Mouse (Mus musculus): ENCODE measurements at regions not wholly inside any gene's neighbourhood (a gene's known extent, or its start where the extent isn't known, plus 50 kb on each side); places are given as distances from the start of the nearest gene placed in this dataset.

DNA sequence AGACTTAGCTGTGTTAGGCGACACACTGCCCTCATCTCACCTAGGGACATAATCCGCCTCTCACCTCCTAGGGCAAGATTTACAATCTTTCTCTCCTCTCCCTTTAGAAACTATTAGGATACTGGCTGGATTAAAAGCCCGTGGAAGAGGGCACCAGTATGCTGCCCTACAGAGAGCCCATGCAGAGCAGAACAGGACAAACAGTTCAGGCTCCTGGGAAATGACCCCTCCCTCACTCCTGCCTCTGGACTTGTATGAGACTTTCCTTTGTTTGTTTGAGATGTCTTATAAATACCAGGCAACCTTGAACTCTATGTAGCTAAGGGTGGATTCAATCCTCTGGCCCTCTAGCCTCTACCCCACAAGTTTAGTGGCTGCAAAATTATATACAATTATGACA lies 81.8 kb upstream of the Barx2 start:
- Histone ChIP-seq H3K9me3 (ENCODE audit: control insufficient read depth) (no peaks in the 10 kb centered on the region), H3K27me3 (replicated peaks; ENCODE audit: control insufficient read depth, insufficient read depth, low read length) (no peaks in the 10 kb centered on the region), H3K4me3 (ENCODE audit: low read depth, low read length) (no peak overlapping the region), H3K4me2 (replicated peaks; ENCODE audit: low read depth) (no peak overlapping the region), H3K27ac (ENCODE audit: low read depth, low read length) (no peak overlapping the region), H3K9ac (ENCODE audit: low read depth, low read length) (no peak overlapping the region), H3K4me1 (replicated peaks; ENCODE audit: control insufficient read depth, insufficient read depth, low read length) (peaks cover 11% of the 10 kb centered on the region; the same call in 1 of the 2 replicates), H3K36me3 (ENCODE audit: control insufficient read depth, insufficient read depth) (no peaks in the 10 kb centered on the region)
- TF ChIP-seq CTCF (IDR thresholded peaks at IDR 0.05; ENCODE audit: low read depth): no peak
- WGBS: 77% methylated on average over 3 of the region's 3 CpGs
- ATAC-seq: no peak

DNA sequence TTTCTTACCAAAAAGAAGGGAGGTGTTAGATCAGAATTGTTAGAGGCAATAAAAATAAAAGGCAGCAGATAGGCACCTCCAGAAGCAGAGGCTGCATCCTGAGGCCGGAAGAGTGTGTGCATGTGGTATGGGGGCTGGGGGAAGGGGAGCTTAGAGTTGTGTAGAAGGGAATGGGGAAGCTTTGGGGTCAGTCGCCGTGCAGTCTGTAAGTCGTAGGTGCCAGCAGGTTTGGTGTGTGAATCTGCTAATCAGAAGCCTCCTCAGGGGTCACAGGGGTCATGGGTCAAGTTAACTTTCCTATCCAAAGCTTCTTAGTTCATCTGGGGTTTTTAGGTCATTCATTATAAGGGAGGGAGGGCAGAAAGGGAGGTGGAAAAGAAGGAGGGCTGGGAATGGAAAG lies 82.4 kb upstream of the Barx2 start:
- ATAC-seq: no peak
- Histone ChIP-seq H3K36me3 (ENCODE audit: control insufficient read depth, insufficient read depth) (no peaks in the 10 kb centered on the region), H3K4me2 (replicated peaks; ENCODE audit: low read depth) (no peak overlapping the region), H3K4me3 (ENCODE audit: low read depth, low read length) (no peak overlapping the region), H3K9ac (ENCODE audit: low read depth, low read length) (no peak overlapping the region), H3K9me3 (ENCODE audit: control insufficient read depth) (no peaks in the 10 kb centered on the region), H3K27me3 (replicated peaks; ENCODE audit: control insufficient read depth, insufficient read depth, low read length) (no peaks in the 10 kb centered on the region), H3K4me1 (replicated peaks; ENCODE audit: control insufficient read depth, insufficient read depth, low read length) (peaks cover 11% of the 10 kb centered on the region; the same call in 1 of the 2 replicates), H3K27ac (ENCODE audit: low read depth, low read length) (no peak overlapping the region)
- WGBS: 37% methylated on average over 4 of the region's 4 CpGs
- no peak for TF ChIP-seq CTCF (IDR thresholded peaks at IDR 0.05; ENCODE audit: low read depth)

DNA sequence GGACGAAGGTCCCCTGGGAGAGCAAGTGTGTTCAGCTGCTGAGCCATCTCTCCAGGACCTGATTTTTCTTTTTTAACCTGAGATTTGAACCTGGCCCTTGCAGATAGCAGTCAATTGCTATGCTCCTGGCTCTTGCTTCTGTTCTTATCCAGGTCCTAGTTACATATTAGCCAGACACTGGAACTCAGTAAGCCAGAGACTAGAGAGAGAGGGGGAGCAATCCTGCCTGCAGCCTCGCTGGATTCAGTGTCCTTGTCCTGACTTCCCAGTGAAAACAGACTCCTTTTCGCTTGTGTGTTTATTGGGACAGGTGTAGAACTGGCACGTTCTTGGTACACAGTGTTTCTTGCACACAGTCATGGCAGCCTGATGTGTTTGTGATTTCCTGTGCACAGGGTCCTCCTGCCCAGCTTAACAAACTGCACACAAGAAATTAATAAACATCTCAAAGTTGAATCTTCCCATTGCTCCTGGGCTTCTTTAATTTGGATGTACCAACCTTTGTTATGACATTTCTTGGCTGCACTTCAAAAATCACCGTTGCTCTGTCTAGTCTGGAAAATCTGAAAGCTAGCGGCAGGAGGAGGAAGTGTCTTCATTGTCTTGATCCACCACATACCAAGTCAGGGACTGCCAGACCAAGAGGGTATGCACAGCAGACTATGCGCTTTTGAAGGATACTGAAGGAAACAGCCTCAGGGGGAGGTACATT lies 83.4 kb upstream of the Barx2 start:
- H3K27me3 ChIP-seq (replicated peaks; ENCODE audit: control insufficient read depth, insufficient read depth, low read length): no peaks in the 10 kb centered on the region
- WGBS: 19% methylated on average over 7 of the region's 7 CpGs
- H3K4me2 ChIP-seq (replicated peaks; ENCODE audit: low read depth): peak overlapping the region; percentile 22
- ATAC-seq: peak; percentile 36; the same call in 1 of the 2 replicates
- H3K27ac ChIP-seq (ENCODE audit: low read depth, low read length): no peak overlapping the region; the same call in 1 of the 2 replicates
- H3K4me1 ChIP-seq (replicated peaks; ENCODE audit: control insufficient read depth, insufficient read depth, low read length): peaks cover 13% of the 10 kb centered on the region; the same call in 1 of the 2 replicates
- H3K36me3 ChIP-seq (ENCODE audit: control insufficient read depth, insufficient read depth): no peaks in the 10 kb centered on the region
- no peak overlapping the region for H3K9ac ChIP-seq (ENCODE audit: low read depth, low read length)
- H3K4me3 ChIP-seq (ENCODE audit: low read depth, low read length): no peak overlapping the region
- TF ChIP-seq CTCF (IDR thresholded peaks at IDR 0.05; ENCODE audit: low read depth): peak; percentile 40; the same call in 1 of the 2 replicates
- H3K9me3 ChIP-seq (ENCODE audit: control insufficient read depth): no peaks in the 10 kb centered on the region

DNA sequence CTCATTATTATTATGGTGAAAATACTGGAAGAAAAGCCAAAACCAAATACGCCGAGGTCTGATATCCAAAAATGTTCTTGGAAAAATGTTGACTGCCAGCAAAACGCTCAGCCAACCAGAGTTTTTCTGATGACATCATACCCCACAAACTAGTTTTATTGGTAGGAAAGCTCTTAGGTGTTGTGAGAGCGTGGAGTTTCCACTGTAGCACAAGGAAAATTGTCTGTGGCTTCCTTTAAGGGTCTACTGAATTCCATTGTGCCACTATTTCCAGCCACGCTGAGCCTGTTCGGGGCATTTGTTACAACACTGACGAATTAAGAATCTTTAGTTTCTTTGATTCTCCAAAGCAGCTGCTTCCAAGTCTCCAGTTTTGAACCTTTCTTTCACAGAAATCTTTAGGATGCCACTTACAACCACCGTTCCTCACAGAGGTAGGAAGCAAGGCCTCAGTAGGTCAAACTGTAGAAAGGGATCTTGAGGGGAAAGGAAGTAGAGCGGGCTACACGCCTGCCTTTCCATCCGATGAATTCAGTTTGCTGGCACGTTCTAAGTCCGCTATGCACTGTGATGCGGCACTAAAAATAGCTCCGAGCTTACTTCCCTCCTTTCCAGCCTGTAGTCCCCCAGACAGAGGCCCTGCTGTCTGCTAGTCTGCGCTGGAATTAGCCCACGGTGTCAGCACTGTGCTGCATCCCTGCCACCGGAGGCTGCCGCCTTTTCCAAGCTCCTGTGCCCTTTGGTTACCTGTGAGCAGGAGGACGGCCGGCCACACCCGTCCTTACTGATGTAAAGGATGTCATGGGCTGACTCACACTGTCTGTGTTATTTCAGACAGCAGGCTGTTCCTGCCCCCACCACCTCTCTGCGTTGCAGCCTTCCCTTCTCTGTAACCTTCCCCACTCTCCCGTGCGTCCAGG lies 84.2 kb upstream of the Barx2 start:
- ATAC-seq: peak; percentile 39
- no peak overlapping the region for H3K4me3 ChIP-seq (ENCODE audit: low read depth, low read length)
- no peaks in the 10 kb centered on the region for H3K27me3 ChIP-seq (replicated peaks; ENCODE audit: control insufficient read depth, insufficient read depth, low read length)
- no peaks in the 10 kb centered on the region for H3K36me3 ChIP-seq (ENCODE audit: control insufficient read depth, insufficient read depth)
- WGBS: 26% methylated on average over 25 of the region's 25 CpGs
- peak overlapping the region; percentile 17; the same call in 1 of the 2 replicates for H3K27ac ChIP-seq (ENCODE audit: low read depth, low read length)
- H3K4me1 ChIP-seq (replicated peaks; ENCODE audit: control insufficient read depth, insufficient read depth, low read length): peaks cover 14% of the 10 kb centered on the region; the same call in 1 of the 2 replicates
- TF ChIP-seq CTCF (IDR thresholded peaks at IDR 0.05; ENCODE audit: low read depth): no peak
- H3K4me2 ChIP-seq (replicated peaks; ENCODE audit: low read depth): peak overlapping the region; percentile 51
- H3K9me3 ChIP-seq (ENCODE audit: control insufficient read depth): no peaks in the 10 kb centered on the region
- H3K9ac ChIP-seq (ENCODE audit: low read depth, low read length): no peak overlapping the region

DNA sequence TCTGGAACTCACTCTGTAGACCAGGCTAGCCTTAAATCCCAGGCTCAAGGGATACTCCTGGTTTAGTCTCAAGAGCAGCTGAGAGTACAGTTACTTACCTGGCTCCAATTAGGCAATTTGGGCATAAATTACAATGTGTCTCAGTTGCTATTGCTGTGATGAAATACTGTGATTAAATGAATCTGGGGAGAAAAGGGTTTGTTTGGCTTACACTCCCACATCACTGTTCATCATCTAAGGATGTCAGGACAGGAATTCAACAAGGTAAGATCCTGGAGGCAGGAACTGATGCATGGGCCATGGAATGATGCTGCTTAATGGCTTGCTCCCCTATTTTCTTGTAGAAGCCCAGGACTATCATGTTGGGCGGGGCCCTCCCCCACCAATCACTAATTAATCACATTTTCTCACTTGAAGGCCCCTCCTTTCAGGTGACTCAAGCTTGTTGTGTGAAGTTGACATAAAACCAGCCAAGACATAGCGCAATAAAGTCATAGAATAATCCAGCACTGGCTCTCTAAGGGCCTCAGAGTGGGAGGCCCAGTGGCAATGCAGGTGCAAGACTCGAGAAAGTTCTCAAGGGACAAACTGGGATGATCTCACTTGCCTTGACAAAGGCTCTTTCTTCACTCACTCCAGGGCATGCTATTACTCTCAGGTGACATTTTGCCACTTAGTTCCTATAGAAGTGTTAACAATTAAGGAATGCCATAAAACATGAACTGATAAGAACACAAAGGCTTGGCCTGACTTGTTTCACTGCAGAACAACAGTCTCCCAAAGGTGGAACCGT lies 85.4 kb upstream of the Barx2 start:
- Histone ChIP-seq H3K9ac (ENCODE audit: low read depth, low read length) (no peak overlapping the region), H3K27ac (ENCODE audit: low read depth, low read length) (peak overlapping the region; percentile 0; the same call in 1 of the 2 replicates), H3K27me3 (replicated peaks; ENCODE audit: control insufficient read depth, insufficient read depth, low read length) (no peaks in the 10 kb centered on the region), H3K4me2 (replicated peaks; ENCODE audit: low read depth) (no peak overlapping the region), H3K4me1 (replicated peaks; ENCODE audit: control insufficient read depth, insufficient read depth, low read length) (peaks cover 14% of the 10 kb centered on the region; the same call in 1 of the 2 replicates), H3K4me3 (ENCODE audit: low read depth, low read length) (no peak overlapping the region), H3K36me3 (ENCODE audit: control insufficient read depth, insufficient read depth) (no peaks in the 10 kb centered on the region), H3K9me3 (ENCODE audit: control insufficient read depth) (no peaks in the 10 kb centered on the region)
- 40% methylated on average over 4 of the region's 4 CpGs for WGBS
- TF ChIP-seq CTCF (IDR thresholded peaks at IDR 0.05; ENCODE audit: low read depth): no peak
- ATAC-seq: peak; percentile 67

Measured in intestine, postnatal 0 days (tissue).